In the genomic region with DNA sequence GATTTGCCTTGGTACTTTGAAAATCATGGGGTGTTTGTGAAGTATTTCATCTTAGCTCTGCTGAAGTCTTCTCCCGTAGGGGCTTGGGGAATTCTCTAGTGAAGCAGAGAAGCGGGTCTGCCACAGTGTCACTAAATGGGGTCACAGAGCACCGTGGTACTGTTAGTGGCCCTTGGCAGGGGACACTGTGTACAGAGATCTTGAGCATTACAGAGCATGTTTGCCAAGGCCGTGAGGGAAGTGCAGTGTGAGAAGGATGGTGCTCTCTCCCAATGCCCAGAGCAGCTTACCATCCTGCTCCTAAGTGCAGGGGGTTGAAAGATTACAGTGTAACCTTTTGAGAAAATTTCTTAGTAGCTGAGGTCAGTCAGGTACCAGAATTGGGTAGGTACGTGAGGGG, we compare ENCODE assay signal across 29 mouse cellular contexts. TPM values are rescaled to one million over a fixed set of nuclear protein-coding genes. Genes with fewer than 3 reads are reported as not detected.
DNase-seq lines count a peak whose midpoint lies in the region; ATAC-seq and TF ChIP-seq lines count a peak whose summit lies in the region.
"Had no signal": no experiment of that assay in that cellular context is flagged by ENCODE, and none has a peak within 500 bp of the region (broad histone marks: within the 10 kb centered on the region; RNA-seq: fewer than 3 reads in every experiment).

No protein-coding gene starts in this region.

- no peaks in the 10 kb centered on the region for H3K9me3 ChIP-seq in liver, postnatal 0 days (ENCODE audit: low read length)
- H3K9me3 ChIP-seq: forebrain, embryonic 10.5 days; forebrain, embryonic 13.5 days; G1E; heart, embryonic 12.5 days; heart, embryonic 15.5 days; hindbrain, embryonic 10.5 days; hindbrain, embryonic 13.5 days had no signal

- no peak overlapping the region for H3K9ac ChIP-seq in liver, adult 2 months (ENCODE audit: low read depth, low read length)
- no peak overlapping the region for H3K9ac ChIP-seq in liver, postnatal 0 days (replicated peaks)
- H3K9ac ChIP-seq: forebrain, embryonic 13.5 days; heart, embryonic 12.5 days; heart, embryonic 15.5 days; hindbrain, embryonic 13.5 days had no signal

- H3K79me2 ChIP-seq in liver, adult 2 months (ENCODE audit: control insufficient read depth, insufficient read depth, low read length), result no peaks in the 10 kb centered on the region; the same call in 1 of the 2 replicates

- no peak for ATAC-seq in liver, postnatal 0 days
- ATAC-seq: forebrain, embryonic 13.5 days; forebrain, embryonic 16.5 days; hindbrain, embryonic 16.5 days; intestine, postnatal 0 days; Patski had no signal

- no peak overlapping the region for H3K4me2 ChIP-seq in liver, postnatal 0 days (ENCODE audit: low read depth, low read length)
- H3K4me2 ChIP-seq: forebrain, embryonic 13.5 days; heart, embryonic 12.5 days; heart, embryonic 15.5 days; hindbrain, embryonic 13.5 days had no signal

- no peak for TF ChIP-seq CTCF in kidney, adult 2 months (conservative IDR thresholded peaks at IDR 0.05; ENCODE audit: insufficient read depth, insufficient read length, low read depth, low read length)
- no peak for TF ChIP-seq CTCF in liver, adult 2 months (IDR thresholded peaks at IDR 0.05; ENCODE audit: low read depth, low read length)
- no peak for TF ChIP-seq CTCF in liver, postnatal 0 days (IDR thresholded peaks at IDR 0.05; ENCODE audit: low read depth)
- 0 out of 2 replicates have a peak, but pooled peaks have one; percentile 2 for TF ChIP-seq CTCF in bone marrow macrophage, adult 2 months (IDR thresholded peaks at IDR 0.05; ENCODE audit: low read depth, low read length)

- no peaks in the 10 kb centered on the region for H3K36me3 ChIP-seq in kidney, adult 2 months (ENCODE audit: control insufficient read depth, insufficient read depth, low read length)
- H3K36me3 ChIP-seq in liver, adult 2 months (ENCODE audit: control insufficient read depth, insufficient read depth, low read length), result peaks cover 9% of the 10 kb centered on the region
- peaks cover 3% of the 10 kb centered on the region; the same call in 1 of the 2 replicates for H3K36me3 ChIP-seq in liver, postnatal 0 days (replicated peaks; ENCODE audit: insufficient read depth, low read length)
- H3K36me3 ChIP-seq: forebrain, embryonic 10.5 days; G1E; heart, embryonic 15.5 days; hindbrain, embryonic 10.5 days had no signal

- no peak overlapping the region for H3K27ac ChIP-seq in kidney, adult 2 months (ENCODE audit: insufficient read depth, low read depth, low read length)
- H3K27ac ChIP-seq in liver, adult 2 months (replicated peaks; ENCODE audit: insufficient read depth, low read depth, low read length), result no peak overlapping the region
- H3K27ac ChIP-seq in liver, postnatal 0 days (ENCODE audit: low read depth), result no peak overlapping the region
- no peak overlapping the region for H3K27ac ChIP-seq in bone marrow macrophage, adult 2 months (ENCODE audit: insufficient read depth, low read depth, low read length)
- H3K27ac ChIP-seq: forebrain, embryonic 10.5 days; forebrain, embryonic 13.5 days; heart, embryonic 15.5 days; hindbrain, embryonic 10.5 days; hindbrain, embryonic 13.5 days had no signal

- no peak for TF ChIP-seq EP300 in liver, postnatal 0 days (IDR thresholded peaks at IDR 0.05; ENCODE audit: low read depth)

- DNase-seq in gastrocnemius, adult 18-20 months (ENCODE audit: low spot score), result peak; percentile 43
- DNase-seq in gastrocnemius, adult 8-10 months (ENCODE audit: low spot score in 2 of 2), result no peak
- peak; percentile 16 for DNase-seq in kidney, adult 2 months
- DNase-seq in kidney, adult 8-10 months, result no peak
- peak; percentile 33 for DNase-seq in liver, adult 2 months (ENCODE audit: extremely low read depth, low read depth, low spot score)
- DNase-seq in liver, postnatal 0 days, result no peak
- no peak for DNase-seq in frontal cortex, postnatal 36 days (ENCODE audit: low spot score in 2 of 2)
- DNase-seq: adrenal gland, adult 2 months; B cell, adult 2 months; cerebellum, adult 11 months; cerebellum, adult 2 months; cerebellum, postnatal 10 days; cerebellum, postnatal 36 days; gastrocnemius, postnatal 25 days; heart, postnatal 10 days; heart, postnatal 36 days had no signal

- H3K4me1 ChIP-seq in kidney, adult 2 months (ENCODE audit: control insufficient read depth, insufficient read depth, low read length), result peaks cover 11% of the 10 kb centered on the region; the same call in 1 of the 2 replicates
- H3K4me1 ChIP-seq in liver, adult 2 months (ENCODE audit: control insufficient read depth, insufficient read depth, low read length), result no peaks in the 10 kb centered on the region
- H3K4me1 ChIP-seq in liver, postnatal 0 days (ENCODE audit: insufficient read depth), result no peaks in the 10 kb centered on the region
- peaks cover 38% of the 10 kb centered on the region for H3K4me1 ChIP-seq in bone marrow macrophage, adult 2 months (ENCODE audit: control insufficient read depth, insufficient read depth, low read length)
- H3K4me1 ChIP-seq: forebrain, embryonic 10.5 days; forebrain, embryonic 13.5 days; heart, embryonic 15.5 days; hindbrain, embryonic 10.5 days; hindbrain, embryonic 13.5 days had no signal

- H3K4me3 ChIP-seq in kidney, adult 2 months (ENCODE audit: insufficient read depth, low read depth, low read length), result no peak overlapping the region
- no peak overlapping the region for H3K4me3 ChIP-seq in liver, adult 2 months (ENCODE audit: insufficient read depth, low read depth, low read length)
- H3K4me3 ChIP-seq in liver, postnatal 0 days (ENCODE audit: low read depth, low read length), result no peak overlapping the region
- H3K4me3 ChIP-seq in bone marrow macrophage, adult 2 months (ENCODE audit: insufficient read depth, low read length), result no peak overlapping the region
- H3K4me3 ChIP-seq: forebrain, embryonic 10.5 days; forebrain, embryonic 13.5 days; heart, embryonic 12.5 days; heart, embryonic 15.5 days; hindbrain, embryonic 10.5 days; hindbrain, embryonic 13.5 days had no signal

- no peak for TF ChIP-seq POLR2A in kidney, adult 2 months (IDR thresholded peaks at IDR 0.05; ENCODE audit: low read depth, low read length)
- TF ChIP-seq POLR2A in liver, adult 2 months (IDR thresholded peaks at IDR 0.05; ENCODE audit: extremely low read depth, insufficient read depth, low read length), result no peak
- no peak for TF ChIP-seq POLR2A in bone marrow macrophage, adult 2 months (IDR thresholded peaks at IDR 0.05; ENCODE audit: borderline replicate concordance, low read depth, low read length)

- H3K27me3 ChIP-seq in kidney, adult 2 months (replicated peaks; ENCODE audit: control insufficient read depth, insufficient read depth, low read length), result no peaks in the 10 kb centered on the region
- H3K27me3 ChIP-seq in liver, adult 2 months (ENCODE audit: control insufficient read depth, insufficient read depth, low read length), result no peaks in the 10 kb centered on the region
- H3K27me3 ChIP-seq in liver, postnatal 0 days (ENCODE audit: insufficient read depth, low read length), result no peaks in the 10 kb centered on the region
- H3K27me3 ChIP-seq: CH12.LX; forebrain, embryonic 13.5 days; heart, embryonic 12.5 days; heart, embryonic 15.5 days; Patski had no signal

- WGBS in kidney, adult 2 months, result 68% methylated on average over 5 of the region's 5 CpGs
- 58% methylated on average over 5 of the region's 5 CpGs for WGBS in liver, adult 2 months
- WGBS in liver, postnatal 0 days (ENCODE audit: insufficient replicate concordance), result 74% methylated on average over 5 of the region's 5 CpGs

RNA-seq across cellular contexts. Expression of a gene that starts 8.5 kb away (rescaled TPM):
- total RNA-seq in gastrocnemius, adult 18-20 months (2021), result 10 to 100 TPM; 46.9 to 47.9 TPM
- total RNA-seq in gastrocnemius, adult 8-10 months (2022), result 10 to 100 TPM; 39.2 to 50.4 (median 43.9) TPM
- polyA plus RNA-seq in kidney, adult 2 months (2012; rRNA removed), result 22.8 and 25.2 TPM in 2 replicates
- 14.5 and 15.8 TPM in 2 replicates for total RNA-seq in liver, adult 2 months (2014; rRNA removed)
- 11.1 and 15.2 TPM in 2 replicates for polyA plus RNA-seq in liver, adult 2 months (2012; rRNA removed)
- 14.6 and 15.2 TPM in 2 replicates for polyA plus RNA-seq in liver, postnatal 0 days (2015; fragmentation: Nextera tagmentation; extraction: Ambion mirVana)
- polyA plus RNA-seq in bone marrow macrophage, adult 2 months (2012; ENCODE audit: insufficient read depth, insufficient read length, missing spikeins), result 53.6 and 62.9 TPM in 2 replicates
- polyA plus RNA-seq: G1E had no signal

Comparison
In these comparisons a context has a peak if more than half of its experiments do, and no peak if none do; other contexts are left out.
1. DNase-seq: peak in gastrocnemius, adult 18-20 months (single experiment), kidney, adult 2 months (single experiment) and liver, adult 2 months (single experiment); none in gastrocnemius, adult 8-10 months (0 of 2), kidney, adult 8-10 months (0 of 2), liver, postnatal 0 days (single experiment) and frontal cortex, postnatal 36 days (0 of 2).